Mouse (Mus musculus) olfactory bulb, adult 2 months (tissue): ENCODE measurements around the gene Pde8a.

Experiments
- CTCF ChIP-seq: fragments of 200-500 bp; IDR thresholded peaks from 2 replicates; pipeline ENCODE4 v1.5.1; 2012; ENCODE audit warnings: low read depth, mild to moderate bottlenecking, low read length, moderate library complexity; ENCODE audit not compliant: insufficient read depth
- POLR2A ChIP-seq: fragments of 200-500 bp; IDR thresholded peaks from 2 replicates; pipeline ENCODE4 v1.6.1; 2012; ENCODE audit warnings: mild to moderate bottlenecking, low read depth, low read length, moderate library complexity; ENCODE audit not compliant: insufficient read depth

DNA sequence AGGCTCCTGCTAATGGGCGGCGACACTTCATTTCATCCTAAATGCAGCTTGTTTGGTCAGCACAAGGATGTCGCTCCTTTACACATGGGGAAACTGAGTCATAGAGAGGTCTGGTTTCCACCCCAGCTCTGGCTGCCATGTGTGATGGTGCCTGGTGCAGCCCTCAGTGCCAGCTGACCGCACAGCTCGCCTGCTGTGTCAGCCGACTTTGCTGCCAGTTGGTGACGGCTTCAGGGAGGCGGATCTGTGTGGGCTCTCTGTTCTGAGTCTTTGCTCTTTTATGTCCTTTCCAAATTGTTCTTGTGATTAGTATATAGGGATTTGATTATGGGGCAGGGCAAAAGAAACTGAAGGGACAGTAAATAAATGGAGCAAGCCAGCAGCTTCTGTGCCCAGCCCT is 94.3 kb downstream of the Pde8a start:
- TF ChIP-seq CTCF = no peak
- TF ChIP-seq POLR2A = no peak
